Mouse (Mus musculus): ENCODE results near the gene Rab3b.

DNA sequence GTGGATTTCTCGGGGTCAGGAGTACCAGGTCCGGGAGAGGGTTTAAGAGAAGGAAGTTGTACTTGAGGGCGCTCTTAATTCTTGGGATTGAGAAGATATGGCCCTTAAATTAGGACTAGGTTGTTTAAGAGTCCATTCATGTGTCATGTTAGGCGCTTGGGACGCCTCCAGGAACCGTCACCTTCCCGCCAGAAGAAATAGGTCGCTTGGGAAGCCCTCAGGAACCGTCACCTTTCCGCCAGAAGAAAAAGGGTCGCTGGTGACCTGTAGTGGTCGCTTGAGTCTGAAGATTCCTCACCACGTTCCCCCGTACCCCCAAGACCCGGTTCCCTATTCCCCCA, 43.9 kb upstream of the Rab3b start:
- TF ChIP-seq POLR2A (IDR thresholded peaks at IDR 0.05; ENCODE audit: extremely low read depth, insufficient read depth, low read length) (no peak), CTCF (IDR thresholded peaks at IDR 0.05; ENCODE audit: low read depth, low read length) (no peak)
